Mouse (Mus musculus) thymus, postnatal 0 days (tissue): ENCODE measurements around the gene Tceanc. TPM values are rescaled to one million over a fixed set of nuclear protein-coding genes. Genes with fewer than 3 reads are reported as not detected.
"Not testable (repeated sequence)": the region's sequence is repeated elsewhere in the genome, so short reads cannot be mapped to it uniquely, and the experiment has no call there.

Experiments used
- DNase-seq: peaks from one replicate; pipeline ENCODE4 v3.0.0-alpha.2; 2015; ENCODE audit warnings: low spot score
- polyA plus RNA-seq: library from polyadenylated mRNA; unstranded; fragments of >200 nt; fragmentation: Nextera tagmentation; extraction: Ambion mirVana; gene quantifications from 2 replicates; pipeline ENCODE4 v1.2.1, GENCODE M21; 2015

The Tceanc gene
- polyA plus RNA-seq = 10.1 and 10.4 TPM in 2 replicates

DNA sequence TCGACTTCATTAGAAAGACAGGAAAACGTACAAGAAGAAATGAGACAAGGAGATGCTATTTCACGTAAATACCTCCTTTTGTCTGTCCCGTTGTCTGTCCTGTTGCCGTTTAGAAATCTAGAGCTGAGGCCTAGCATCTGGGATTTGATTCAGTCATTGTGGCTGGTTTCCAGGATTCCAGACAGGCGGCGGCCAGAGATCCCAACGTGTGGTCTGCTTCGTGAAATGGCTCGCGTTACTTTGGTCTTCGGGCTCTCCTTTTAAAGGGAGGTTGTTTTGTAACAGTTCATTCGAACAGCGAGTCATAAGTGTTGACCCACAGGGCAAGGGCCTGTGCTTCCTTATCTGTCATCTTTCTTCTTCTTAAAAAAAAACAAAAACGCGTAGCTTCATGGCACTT lies at the start of gene Tceanc:
Gene Tceanc, minus strand, starts transcription at position 223 of the 400 bp plus-strand sequence.
- DNase-seq = no peak

- no peak for DNase-seq
Measured at GRCm38 (mm10) chrX:166565983-166566382, 47.6 kb upstream of the Tceanc start.

- no peak for DNase-seq
Measured at GRCm38 (mm10) chrX:166565401-166565800, 47.0 kb upstream of the Tceanc start.

GRCm38 (mm10) chrX:166564900-166565299 lies 46.5 kb upstream of the Tceanc start:
- no peak for DNase-seq

GRCm38 (mm10) chrX:166559333-166559732 lies 41.0 kb upstream of the Tceanc start:
- no peak for DNase-seq

DNA sequence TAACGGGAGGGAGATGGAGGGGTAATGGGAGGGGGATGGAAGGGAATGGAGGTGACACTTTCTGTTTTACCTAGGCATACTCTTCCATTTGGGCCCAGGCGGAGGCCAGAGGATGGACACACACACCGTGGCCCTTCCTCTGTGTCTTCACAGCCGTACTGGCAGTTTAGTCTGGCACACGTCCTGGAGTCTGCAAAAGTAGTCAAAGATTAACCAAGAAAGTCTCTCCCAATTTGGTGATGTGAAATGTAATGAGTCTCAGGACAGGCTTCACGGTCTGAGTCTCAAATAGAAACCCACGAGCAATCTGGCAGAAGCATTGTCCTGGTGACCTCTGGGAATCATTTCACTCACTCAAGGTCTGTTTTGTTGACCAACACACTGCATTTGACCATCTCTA lies 34.0 kb upstream of the Tceanc start:
- DNase-seq = no peak

DNA sequence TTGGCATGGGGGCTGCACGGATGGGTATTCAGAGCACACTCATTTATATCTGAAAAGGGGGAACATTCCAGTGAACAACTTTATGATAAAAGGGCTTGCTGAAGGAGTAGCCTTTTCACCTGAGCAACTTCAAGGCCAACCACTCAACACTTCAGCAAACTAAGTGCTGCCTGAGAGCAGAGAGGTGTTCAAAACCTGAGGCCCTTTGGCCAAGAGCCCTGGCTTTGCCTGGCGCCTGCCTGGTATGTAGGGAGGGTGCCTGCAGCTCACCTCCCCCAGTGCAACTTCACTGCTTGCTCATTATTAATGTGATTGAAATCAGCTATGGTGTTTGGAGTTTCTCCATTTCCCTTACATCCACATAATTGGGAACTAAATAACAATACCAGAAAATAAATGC lies 28.1 kb upstream of the Tceanc start:
- DNase-seq = no peak

GRCm38 (mm10) chrX:166535138-166535537 lies 16.8 kb upstream of the Tceanc start:
- DNase-seq = no peak

- DNase-seq = no peak
Measured at GRCm38 (mm10) chrX:166533432-166533831, 15.1 kb upstream of the Tceanc start.

DNA sequence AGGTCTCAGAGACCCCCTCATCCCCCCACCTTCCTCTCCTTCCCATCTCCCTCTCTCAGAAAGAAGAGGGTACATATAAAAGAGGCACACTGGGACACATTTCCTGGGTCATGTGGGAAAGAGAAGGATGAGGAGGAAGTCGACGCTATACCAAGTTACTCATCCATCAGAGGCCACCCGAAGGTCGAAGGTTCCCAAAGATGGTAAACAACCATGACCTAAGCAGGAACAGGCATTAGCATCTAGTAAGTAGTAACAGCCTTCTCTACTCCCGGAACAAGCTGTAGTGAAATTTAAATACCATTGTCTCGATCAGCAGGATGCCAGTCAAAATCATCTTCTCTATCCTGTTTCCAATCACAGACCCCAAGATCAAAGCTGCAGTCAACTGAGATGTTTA lies 13.3 kb upstream of the Tceanc start:
- no peak for DNase-seq

DNA sequence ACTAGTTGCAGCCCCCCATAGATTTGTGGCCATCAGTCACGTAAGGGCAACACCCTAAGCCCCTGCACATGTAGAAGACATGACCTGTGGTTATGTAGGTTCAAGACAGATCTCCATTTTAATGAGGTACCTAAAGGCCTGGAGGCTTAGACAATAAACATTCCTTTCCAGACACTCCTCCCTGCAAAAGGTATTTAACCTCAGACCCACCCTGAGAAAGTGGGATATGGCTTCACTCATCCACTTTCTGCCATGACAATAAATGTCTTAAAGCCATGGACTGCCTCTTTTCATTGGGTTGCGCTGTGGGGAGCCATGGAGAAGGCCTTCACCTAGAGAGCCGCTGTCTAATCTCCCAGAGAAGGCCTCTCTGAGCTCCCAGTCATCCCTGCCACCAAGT lies 9.8 kb upstream of the Tceanc start:
- no peak for DNase-seq

GRCm38 (mm10) chrX:166525637-166526315 lies 7.4 kb upstream of the Tceanc start:
- no peak for DNase-seq

- DNase-seq = no peak
Measured at GRCm38 (mm10) chrX:166520782-166521181, 2.4 kb upstream of the Tceanc start.

DNA sequence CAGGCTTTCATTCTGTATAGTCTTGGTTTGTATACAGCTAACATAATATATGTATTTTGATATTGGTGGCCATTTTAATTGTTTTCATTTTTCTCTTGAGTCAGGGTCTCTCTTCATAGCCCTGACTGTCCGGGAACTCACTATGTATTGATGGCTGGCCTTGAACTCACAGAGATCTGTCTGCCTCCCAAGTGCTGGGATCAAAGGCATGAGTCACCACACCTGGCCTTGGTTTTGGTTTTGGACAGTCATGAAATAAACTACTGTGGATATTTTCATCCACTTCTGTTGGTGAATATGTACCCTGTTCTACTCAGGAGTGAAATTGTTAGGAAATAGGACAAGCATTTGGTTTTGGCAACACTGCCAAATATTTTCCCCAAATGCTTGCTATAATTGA lies 1.7 kb downstream of the Tceanc start:
- no peak for DNase-seq

GRCm38 (mm10) chrX:166515923-166516322 lies 2.4 kb downstream of the Tceanc start:
- DNase-seq = no peak

DNA sequence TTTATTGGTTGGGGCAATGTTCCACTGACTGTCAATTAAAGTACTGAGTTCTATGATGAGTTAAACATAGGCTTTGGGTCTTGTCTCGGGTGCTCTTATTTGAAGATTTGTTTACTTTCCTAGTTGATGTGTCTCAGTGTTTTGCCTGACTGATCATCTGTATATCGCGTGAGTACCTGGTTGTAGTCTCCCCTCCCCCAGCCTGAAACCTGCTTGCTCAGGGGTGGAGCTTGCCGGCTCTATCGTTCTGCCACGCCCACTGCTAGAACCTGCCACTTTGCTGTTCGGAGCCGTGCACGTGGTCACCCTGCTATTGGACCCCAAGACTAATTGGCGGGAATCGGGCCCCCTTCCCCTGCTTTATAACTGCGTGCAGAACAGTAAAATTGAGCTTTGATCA lies 4.3 kb downstream of the Tceanc start:
- DNase-seq = not testable (repeated sequence)

- DNase-seq = no peak
Measured at GRCm38 (mm10) chrX:166512071-166512470, 6.3 kb downstream of the Tceanc start.

DNA sequence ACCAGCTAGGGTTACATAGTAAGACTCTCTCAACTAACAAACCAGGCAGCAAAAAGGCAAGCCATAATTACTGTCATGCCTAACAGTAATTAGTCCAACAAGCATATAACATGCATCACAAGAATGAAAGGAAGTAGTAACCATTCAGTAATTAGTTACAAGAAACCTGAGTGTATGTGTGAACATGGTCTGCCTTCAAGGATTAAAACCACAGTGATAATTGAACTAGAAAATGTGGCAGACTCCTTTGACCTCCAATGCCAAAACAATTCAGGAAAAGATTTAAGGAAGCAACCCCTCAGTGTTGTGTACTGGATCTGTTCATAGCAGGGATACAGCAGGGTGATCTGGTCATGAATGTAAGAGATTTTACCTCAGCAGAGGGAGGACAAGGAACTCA lies 7.3 kb downstream of the Tceanc start:
- DNase-seq = no peak

DNA sequence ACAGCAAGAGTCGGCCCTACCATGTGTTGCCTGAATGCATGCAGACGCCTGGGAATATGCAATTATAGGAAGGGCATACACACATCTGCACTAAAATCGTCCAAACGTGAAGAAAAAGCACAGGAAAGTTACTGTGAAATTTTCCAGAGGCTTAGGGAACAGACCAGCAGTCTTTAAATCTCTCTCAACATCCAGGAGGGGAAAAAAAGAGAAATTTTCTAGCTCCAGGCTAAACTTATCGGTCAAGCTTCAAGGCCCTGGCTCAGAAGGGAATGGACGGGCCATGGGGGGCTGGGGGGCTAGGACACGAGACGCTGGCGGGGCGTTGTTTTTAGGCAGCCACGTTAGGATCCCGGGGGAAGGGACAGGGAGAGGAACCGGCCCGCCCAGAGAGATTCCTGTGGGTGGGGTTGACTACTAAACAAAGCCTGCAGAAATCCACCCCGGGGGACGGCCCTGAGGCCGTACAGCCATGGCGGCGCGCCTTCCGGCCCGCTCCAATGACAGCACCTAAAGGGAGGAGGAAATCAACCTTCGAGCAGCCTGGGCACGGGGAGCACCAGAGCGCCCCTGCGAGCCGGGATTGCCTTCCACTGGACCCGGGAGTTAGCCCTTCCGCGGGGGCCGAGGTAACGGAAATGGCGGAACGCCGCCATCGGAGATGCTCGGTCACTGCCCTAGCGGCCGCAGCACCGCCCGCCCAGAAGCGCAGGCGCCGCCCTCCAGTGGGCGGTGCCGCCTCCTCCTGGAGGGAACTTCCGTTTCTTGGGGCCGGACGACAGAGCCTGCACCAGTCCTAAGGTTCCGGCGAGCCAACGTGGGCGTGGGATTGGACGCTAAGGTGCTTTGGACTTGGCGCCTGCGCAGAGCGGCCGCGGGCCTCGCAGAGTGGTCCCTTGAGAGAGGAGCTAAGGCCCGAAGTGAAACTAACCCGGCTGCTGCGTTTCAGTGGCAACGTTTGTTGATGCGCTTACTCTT lies 8.3 kb downstream of the Tceanc start:
- peak; percentile 94 for DNase-seq

GRCm38 (mm10) chrX:166504421-166504820 lies 13.9 kb downstream of the Tceanc start:
- DNase-seq = no peak

- no peak for DNase-seq
Measured at GRCm38 (mm10) chrX:166499496-166500190, 18.7 kb downstream of the Tceanc start.

- DNase-seq = no peak
Measured at GRCm38 (mm10) chrX:166497771-166498170, 20.6 kb downstream of the Tceanc start.
